Mouse (Mus musculus): Measurements from ENCODE around the gene Dhx33.

- TF ChIP-seq CTCF (IDR thresholded peaks at IDR 0.05; ENCODE audit: low read depth) = no peak
- TF ChIP-seq EP300 (IDR thresholded peaks at IDR 0.05; ENCODE audit: low read depth) = no peak
These were observed 3.1 kb downstream of the Dhx33 start for GRCm38 (mm10) chr11:71001167-71001566.
